Mouse (Mus musculus) hematopoietic stem cell, adult 5-6 weeks (primary cell): ENCODE results near the gene Vmn1r122. TPM values are rescaled to one million over a fixed set of nuclear protein-coding genes. Genes with fewer than 3 reads are reported as not detected.
"Not testable (repeated sequence)": the region's sequence is repeated elsewhere in the genome, so short reads cannot be mapped to it uniquely, and the experiment has no call there.

Source experiments
- ATAC-seq, 2 experiments: fragments of 125-278 bp in 1 of 2; replicated peaks in 1 of 2; 2 replicates each; pipeline ENCODE4 v1.8.0; 2016 to 2017; ENCODE audit warnings: inconsistent platforms in 2 of 2, mild to moderate bottlenecking in 2 of 2, moderate number of reproducible peaks in 2 of 2, low read depth in 1 of 2, moderate TSS enrichment in 1 of 2; ENCODE audit not compliant: low FRiP score in 2 of 2, poor library complexity in 2 of 2, severe bottlenecking in 2 of 2, insufficient read depth in 1 of 2, low TSS enrichment in 1 of 2
- total RNA-seq: library from RNA; stranded (forward); fragments of 172-1452, 232-1000 nt; gene quantifications from 2 replicates; pipeline ENCODE4 v1.2.3, GENCODE M21; 2017

Vmn1r122 gene
- total RNA-seq, result not detected in 2 replicates

DNA sequence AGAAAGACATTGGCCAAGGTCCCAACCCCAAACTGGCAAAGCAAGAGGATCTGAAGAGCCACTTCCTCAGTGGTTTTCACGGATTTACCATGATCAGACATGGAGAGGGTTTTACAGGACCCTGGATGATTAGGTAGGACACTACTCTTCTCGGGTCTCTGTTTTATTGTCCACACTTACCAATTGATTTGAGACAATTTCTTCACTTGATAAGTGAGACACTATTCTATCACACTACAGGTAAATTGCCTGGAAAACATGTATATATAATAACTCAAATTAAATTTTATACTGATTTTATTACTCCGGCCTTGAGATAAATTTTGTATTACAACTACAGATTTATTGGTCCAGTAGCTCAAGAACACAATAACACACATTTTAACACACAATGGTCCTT lies at the start of gene Vmn1r122:
TSS of gene Vmn1r122 (minus strand) at position 101 of the 400 bp plus-strand sequence.
- ATAC-seq, result not testable (repeated sequence)

DNA sequence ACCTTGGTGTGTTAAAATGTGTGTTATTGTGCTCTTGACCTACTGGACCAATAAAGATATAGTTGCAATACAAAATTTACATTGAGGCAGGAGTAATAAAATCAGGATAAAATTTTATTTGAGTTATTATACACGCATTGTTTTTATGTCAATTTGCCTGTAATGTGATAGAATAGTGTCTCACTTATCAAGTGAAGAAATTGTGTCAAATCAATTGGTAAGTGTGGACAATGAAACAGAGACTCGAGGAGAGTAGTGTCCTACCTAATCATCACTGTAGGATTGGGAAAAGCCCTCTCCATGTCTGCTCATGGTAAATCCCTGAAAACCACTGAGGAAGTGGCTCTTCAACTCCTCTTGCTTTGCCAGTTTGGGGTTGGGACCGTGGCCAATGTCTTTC lies 28.0 kb upstream of the Vmn1r122 start, which contains the start of gene Vmn1r123:
TSS of gene Vmn1r123 (plus strand) at position 301 of the 400 bp plus-strand sequence.
- not testable (repeated sequence) for ATAC-seq

DNA sequence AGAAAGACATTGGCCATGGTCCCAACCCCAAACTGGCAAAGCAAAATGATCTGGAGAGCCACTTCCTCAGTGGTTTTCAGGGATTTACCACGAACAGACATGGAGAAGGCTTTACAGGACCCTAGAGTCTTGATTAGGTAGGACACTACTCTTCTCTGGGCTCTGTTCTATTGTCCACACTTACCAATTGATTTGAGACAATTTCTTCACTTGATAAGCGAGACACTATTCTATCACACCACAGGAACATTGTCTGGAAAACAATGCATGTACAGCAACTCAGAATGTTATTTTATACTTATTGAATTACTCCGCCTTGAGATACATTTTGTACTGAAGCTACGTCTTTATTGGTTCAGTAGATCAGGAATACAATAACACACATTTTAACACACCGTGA lies 35.5 kb downstream of the Vmn1r122 start, which contains the start of gene Vmn1r121:
TSS of gene Vmn1r121 (minus strand) at position 101 of the 400 bp plus-strand sequence.
- not testable (repeated sequence) for ATAC-seq

Other genes starting within 250 kb of the Vmn1r122 start
- not detected in 2 replicates for gene Vmn1r118, start 221.8 kb downstream of the Vmn1r122 start, total RNA-seq
- not detected in 2 replicates for gene Vmn1r119, start 121.7 kb downstream of the Vmn1r122 start, total RNA-seq
- gene Vmn1r120, start 80.3 kb downstream of the Vmn1r122 start, total RNA-seq, result not detected in 2 replicates
- gene Vmn1r121, start 35.6 kb downstream of the Vmn1r122 start, total RNA-seq, result not detected in 2 replicates
- gene Vmn1r123, start 28.1 kb upstream of the Vmn1r122 start, total RNA-seq, result not detected in 2 replicates
- not detected in 2 replicates for gene Gm5157, start 56.3 kb upstream of the Vmn1r122 start, total RNA-seq
- gene Vmn1r124, start 126.5 kb upstream of the Vmn1r122 start, total RNA-seq, result not detected in 2 replicates
- gene Vmn1r125, start 138.1 kb upstream of the Vmn1r122 start, total RNA-seq, result not detected in 2 replicates
- not detected in 2 replicates for gene Vmn1r126, start 167.3 kb upstream of the Vmn1r122 start, total RNA-seq
- not detected in 2 replicates for gene Vmn1r127, start 185.7 kb upstream of the Vmn1r122 start, total RNA-seq
- gene Vmn1r128, start 215.2 kb upstream of the Vmn1r122 start, total RNA-seq, result not detected in 2 replicates
- gene Vmn1r129, start 227.2 kb upstream of the Vmn1r122 start, total RNA-seq, result not detected in 2 replicates